Mouse (Mus musculus): ENCODE results near the gene Zscan26. TPM values are rescaled to one million over a fixed set of nuclear protein-coding genes. Genes with fewer than 3 reads are reported as not detected.

Gene Zscan26
- total RNA-seq, 2 experiments from 2014 or later: 38.2 to 41.0 TPM

Small RNA genes lying within 50 kb of the gene (microRNA-seq; reads per million reads assigned to microRNA genes)
- gene Mir1896 (not detected), gene Mir6942 (not detected)

Other genes with a start within 250 kb of the Zscan26 start
- gene Gpx5, start 161.0 kb downstream of the Zscan26 start, total RNA-seq (2021): not detected
- under 1 TPM in 1 of 2 experiments, not detected in 1; 0.81 TPM for gene Gpx6, start 141.6 kb downstream of the Zscan26 start, total RNA-seq (2021)
- gene Olfr1367, start 106.8 kb downstream of the Zscan26 start, total RNA-seq (2021): not detected
- 10 to 100 TPM; 12.0 to 13.0 TPM for gene Zscan12, start 90.9 kb downstream of the Zscan26 start, total RNA-seq (2021)
- 10 to 100 TPM; 67.9 to 68.8 TPM for gene Zkscan3, start 51.0 kb downstream of the Zscan26 start, total RNA-seq (2021)
- under 1 TPM; 0.90 to 0.95 TPM for gene Pgbd1, start 12.7 kb downstream of the Zscan26 start, total RNA-seq (2021)
- 1 to 10 TPM; 1.8 TPM for gene Nkapl, start 14.8 kb upstream of the Zscan26 start, total RNA-seq (2021)
- 1 to 10 TPM; 6.1 to 6.5 TPM for gene Zkscan4, start 25.2 kb upstream of the Zscan26 start, total RNA-seq (2021)
- not detected for gene Gm10065, start 25.7 kb upstream of the Zscan26 start, total RNA-seq (2021)
- 1 to 10 TPM; 9.0 to 10.0 TPM for gene AK157302, start 41.5 kb upstream of the Zscan26 start, total RNA-seq (2021)
- 10 to 100 TPM; 83.5 to 90.6 TPM for gene Gm11273, start 47.7 kb upstream of the Zscan26 start, total RNA-seq (2021)
- gene Zkscan8, start 77.4 kb upstream of the Zscan26 start, total RNA-seq (2021): 10 to 100 TPM; 27.8 to 30.2 TPM
- gene Olfr1366, start 89.1 kb upstream of the Zscan26 start, total RNA-seq (2021): not detected
- gene Olfr1535, start 106.2 kb upstream of the Zscan26 start, total RNA-seq (2021): not detected
- gene Olfr1364, start 128.0 kb upstream of the Zscan26 start, total RNA-seq (2021): not detected
- gene Olfr1362, start 160.3 kb upstream of the Zscan26 start, total RNA-seq (2021): not detected
- gene Olfr11, start 188.8 kb upstream of the Zscan26 start, total RNA-seq (2021): under 1 TPM in 1 of 2 experiments, not detected in 1; 0.08 TPM
- not detected for gene Olfr1361, start 209.7 kb upstream of the Zscan26 start, total RNA-seq (2021)
- gene Olfr1360, start 223.7 kb upstream of the Zscan26 start, total RNA-seq (2021): not detected
- gene Olfr1359, start 244.4 kb upstream of the Zscan26 start, total RNA-seq (2021): not detected